Mouse (Mus musculus): ENCODE data around the gene Tmem229a.

DNA sequence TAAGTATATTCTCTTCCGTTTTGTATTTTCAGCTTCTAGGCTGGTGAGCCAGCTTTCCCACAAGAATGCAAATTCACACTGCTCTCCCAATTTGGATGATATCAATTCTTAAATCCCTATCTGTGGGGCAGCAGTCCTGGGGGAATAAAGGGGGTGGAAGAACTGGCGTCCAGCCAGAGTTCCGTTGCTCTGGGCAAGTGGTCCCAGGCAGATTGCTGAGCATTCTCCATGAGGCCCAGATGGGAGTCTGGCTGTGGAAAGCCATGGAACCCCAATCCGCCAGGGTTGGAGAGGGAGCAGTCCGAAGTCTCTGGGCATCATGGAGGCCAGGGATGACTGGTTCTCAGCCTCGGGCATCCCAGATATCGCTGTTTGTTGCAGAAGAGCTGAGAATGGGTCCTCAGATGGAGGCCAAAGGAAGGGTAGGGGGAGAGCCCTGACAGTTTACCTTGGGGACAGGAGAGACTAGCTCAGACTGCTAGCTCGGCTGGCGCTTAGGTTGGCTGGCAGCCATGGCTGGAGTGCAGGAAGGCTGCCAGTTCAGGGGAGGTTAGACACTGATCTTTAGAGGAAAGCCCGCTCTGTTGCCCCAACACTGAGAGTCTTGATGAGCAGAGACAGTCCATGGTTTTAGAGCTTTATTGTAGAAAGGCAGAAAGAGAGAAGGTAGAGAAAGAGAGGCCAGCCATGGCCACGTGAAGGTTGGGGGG is 30.9 kb downstream of the Tmem229a start:
- no peak for TF ChIP-seq POLR2A (IDR thresholded peaks at IDR 0.05; ENCODE audit: low read depth, low read length)
- TF ChIP-seq CTCF (IDR thresholded peaks at IDR 0.05; ENCODE audit: borderline replicate concordance, insufficient read depth, low read length), result no peak

All from embryonic fibroblast, embryonic 13.5 days (primary cell).